Mouse (Mus musculus) left cerebral cortex, postnatal 4 days (tissue): ENCODE measurements around the gene Zic5. TPM values are rescaled to one million over a fixed set of nuclear protein-coding genes. Genes with fewer than 3 reads are reported as not detected.

Source experiments
- DNase-seq: peaks from one replicate; pipeline ENCODE4 v3.0.0-alpha.2; 2022
- intact Hi-C: fragments of 180-260 bp; cut with DNase I; formaldehyde crosslinking; loops from one replicate; pipeline ENCODE4 v1.15.1; 2025
- total RNA-seq, 2 experiments: library from RNA; stranded (reverse); gene quantifications; 2 replicates each; pipeline ENCODE4 v1.2.3; 2021

The Zic5 gene
- total RNA-seq, 2 experiments from 2014 or later, result 3.9 to 5.1 TPM

DNA sequence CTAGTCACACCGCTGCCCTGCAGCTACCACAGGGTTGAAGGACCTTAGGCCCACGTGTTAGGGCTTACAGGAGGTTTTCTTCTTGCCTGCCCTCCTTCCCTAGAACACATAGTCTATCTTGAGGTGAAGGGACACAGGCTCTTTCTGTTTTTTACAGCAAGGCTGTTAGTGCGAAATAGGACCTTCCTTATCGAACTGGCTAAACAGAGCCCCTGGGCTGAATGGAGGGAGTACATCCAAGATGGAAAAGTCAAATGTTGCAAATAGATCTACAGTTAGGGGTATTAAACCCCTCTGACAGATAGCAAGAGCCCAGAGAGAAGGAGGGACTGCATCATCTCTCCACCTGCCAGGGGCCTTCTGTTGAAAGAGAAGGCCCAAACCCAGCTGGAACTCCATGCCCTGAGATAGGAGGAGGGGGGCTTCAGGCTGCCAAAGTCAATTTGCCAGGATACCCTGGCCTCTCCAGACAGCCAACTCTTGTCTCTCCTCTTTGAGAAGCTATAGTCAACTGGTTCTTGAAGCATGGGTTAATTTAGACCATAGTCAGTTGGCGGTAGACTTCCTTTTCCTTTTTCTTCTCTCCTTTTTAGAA lies 13.8 kb downstream of the Zic5 start:
- DNase-seq, result peak; percentile 78
- intact Hi-C loops, result loop anchor here (10.0 kb wide), 1 partner anchor 47 kb away; no protein-coding TSS in a partner anchor

- intact Hi-C loops, result loop anchor here (10.0 kb wide), 1 partner anchor 46 kb away; no protein-coding TSS in a partner anchor
- DNase-seq, result peak; percentile 92
Observed at GRCm38 (mm10) chr14:122450496-122451382, 14.7 kb downstream of the Zic5 start, which contains the start of gene Gm5089. Gm5089 (minus strand) TSS chr14:122451115.

GRCm38 (mm10) chr14:122449601-122450495 lies 15.6 kb downstream of the Zic5 start:
- peak; percentile 75 for DNase-seq
- intact Hi-C loops, result loop anchor here (10.0 kb wide), 1 partner anchor 45 kb away; no protein-coding TSS in a partner anchor

GRCm38 (mm10) chr14:122436850-122437249 lies 28.6 kb downstream of the Zic5 start:
- no peak for DNase-seq
- intact Hi-C loops, result no loop called here

DNA sequence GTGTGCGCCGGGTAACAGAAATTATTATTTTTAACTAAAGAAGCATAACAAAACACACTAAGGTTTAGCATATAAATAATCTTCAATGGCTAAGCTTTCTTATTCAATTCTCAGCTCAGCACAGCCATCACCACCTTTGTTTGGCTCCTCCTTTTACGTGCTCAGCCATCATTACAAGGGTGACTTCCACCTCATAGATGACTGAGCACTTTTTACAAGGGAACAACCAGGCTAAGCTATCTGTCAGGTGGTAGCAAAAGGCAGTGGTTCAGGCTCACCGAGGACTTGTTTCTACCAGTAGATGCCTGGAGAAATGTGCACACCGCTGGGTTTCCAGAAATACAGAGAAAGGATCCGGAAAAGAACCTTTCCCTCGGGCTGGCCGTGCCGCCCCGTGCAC lies 31.4 kb downstream of the Zic5 start:
- intact Hi-C loops, result no loop called here
- DNase-seq, result no peak

DNA sequence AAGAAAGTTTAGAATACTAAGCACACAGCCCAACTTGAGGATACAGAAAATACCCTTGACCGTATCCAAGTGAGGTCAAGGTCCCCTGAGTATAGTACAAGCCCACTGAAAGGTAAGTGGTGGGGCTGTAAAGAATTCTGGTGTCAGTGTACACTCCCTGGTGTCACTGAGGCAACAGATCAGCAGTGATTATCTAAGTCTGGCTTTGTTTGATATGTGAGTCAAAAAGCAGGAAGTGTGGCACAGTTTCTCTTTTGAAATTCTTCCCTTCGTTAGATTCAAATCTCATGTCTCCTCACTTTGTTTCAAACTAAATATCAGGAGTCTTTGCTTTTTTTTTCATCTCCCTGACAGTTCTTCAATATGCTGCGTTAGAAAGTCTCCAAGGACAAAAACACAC lies 32.9 kb downstream of the Zic5 start:
- intact Hi-C loops, result no loop called here
- no peak for DNase-seq

DNA sequence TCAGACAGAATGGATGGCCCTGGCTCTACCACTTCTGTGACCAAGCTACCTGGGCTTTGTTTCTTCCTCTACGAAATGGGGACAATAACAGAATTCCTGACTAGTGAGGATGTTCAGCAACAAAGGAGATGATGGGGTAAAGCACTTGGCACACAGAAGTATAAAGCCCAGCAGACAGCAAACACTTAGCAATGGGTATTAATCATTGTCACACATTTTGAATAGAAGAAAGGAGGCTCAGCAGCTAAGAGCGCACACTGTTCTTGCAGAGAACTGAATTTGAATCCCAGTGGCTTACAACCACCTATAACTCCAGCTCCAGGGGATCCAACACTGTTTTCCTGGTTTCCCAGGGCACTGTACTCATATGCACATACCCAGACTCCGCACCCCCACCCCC lies 37.8 kb downstream of the Zic5 start:
- no peak for DNase-seq
- intact Hi-C loops, result no loop called here

DNA sequence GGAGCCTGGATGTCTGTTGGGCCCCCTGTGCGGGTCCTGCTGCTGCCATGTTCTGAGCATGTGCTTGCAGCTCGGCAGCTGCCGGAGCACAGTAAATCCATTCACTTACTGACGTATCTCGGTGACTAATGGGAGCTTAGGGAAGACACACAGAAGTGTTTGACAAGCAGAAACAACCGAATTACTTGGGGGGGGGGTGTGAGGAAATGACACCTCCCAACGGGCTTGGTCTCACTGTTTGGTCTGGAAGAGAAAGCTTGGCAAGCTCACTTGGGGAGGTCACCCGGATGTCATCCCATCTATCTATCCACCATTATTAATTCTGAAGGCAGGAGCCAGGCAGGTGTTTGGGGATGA lies 38.3 kb downstream of the Zic5 start:
- intact Hi-C loops, result no loop called here
- peak; percentile 42 for DNase-seq

DNA sequence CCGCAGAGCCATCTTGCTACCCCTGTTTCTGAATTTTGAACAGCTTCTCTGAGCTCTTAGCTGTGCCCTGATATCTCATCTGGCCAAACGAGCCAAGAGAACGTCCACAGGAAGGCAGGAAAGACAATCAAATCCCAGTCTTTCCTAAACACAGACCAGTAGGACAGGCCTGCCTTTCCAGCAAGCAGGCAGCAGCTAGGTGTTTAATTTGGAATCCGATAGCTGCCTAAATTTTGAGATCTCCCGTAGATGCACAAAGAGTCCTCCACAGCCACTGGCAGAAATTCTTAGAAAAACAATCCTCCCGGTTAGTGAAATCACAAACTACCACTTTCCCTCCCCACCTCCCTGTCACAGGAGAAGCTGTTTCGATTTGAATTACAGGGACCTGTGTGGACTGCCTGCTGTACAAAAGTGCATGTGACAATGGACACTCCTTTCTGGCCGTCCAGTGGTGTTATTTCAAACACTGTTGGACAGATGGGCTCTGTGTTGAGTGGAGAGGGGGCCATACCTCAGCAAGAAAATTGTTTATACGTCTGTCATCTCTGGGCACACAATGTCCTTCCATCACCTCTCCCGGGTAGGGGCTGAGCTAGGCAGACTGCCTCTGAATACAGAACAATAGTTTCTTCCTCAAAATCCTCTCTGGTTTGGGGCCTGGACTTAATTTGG lies 38.8 kb downstream of the Zic5 start:
- intact Hi-C loops, result no loop called here
- no peak for DNase-seq

DNA sequence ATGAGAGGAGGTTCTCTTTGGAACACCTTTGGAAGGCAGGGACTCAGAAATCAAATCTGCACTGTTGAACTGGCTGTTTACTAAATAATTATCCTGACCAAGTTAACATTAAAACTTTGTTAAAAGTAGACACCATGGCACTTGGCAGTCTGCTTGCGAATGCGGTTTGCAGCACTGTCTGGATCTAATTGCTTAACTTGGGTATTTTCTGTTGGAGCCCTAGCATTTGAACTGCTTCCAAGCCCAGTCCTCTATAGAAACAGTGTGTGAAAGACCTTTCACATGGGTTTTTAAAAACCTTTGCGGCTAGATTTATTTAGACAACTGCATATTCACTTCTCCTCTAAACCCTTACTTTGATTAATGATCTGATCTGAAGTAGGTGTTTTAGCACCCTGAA lies 41.0 kb downstream of the Zic5 start:
- DNase-seq, result no peak
- intact Hi-C loops, result no loop called here

GRCm38 (mm10) chr14:122416166-122416771 lies 49.2 kb downstream of the Zic5 start:
- intact Hi-C loops, result no loop called here
- no peak for DNase-seq

GRCm38 (mm10) chr14:122414786-122415185 lies 50.7 kb downstream of the Zic5 start:
- intact Hi-C loops, result no loop called here
- DNase-seq, result no peak

DNA sequence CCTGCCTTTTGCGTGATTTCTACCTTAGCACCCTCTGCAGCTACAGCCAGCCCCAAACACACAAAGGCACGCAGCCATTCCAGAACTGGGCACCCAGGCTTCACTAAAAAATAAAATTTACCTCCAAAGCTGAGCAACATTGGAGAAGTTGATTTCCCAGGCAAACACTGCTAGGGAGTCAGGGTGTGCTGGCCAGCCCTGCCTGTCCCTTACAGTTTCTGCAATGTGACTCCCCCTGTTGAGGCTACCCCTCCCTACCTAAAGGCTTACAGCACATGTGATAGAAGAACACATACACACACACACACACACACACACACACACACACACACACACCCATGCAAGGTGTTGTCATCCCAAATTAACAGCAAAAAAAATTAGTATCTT lies 51.9 kb downstream of the Zic5 start:
- DNase-seq, result no peak
- intact Hi-C loops, result no loop called here

DNA sequence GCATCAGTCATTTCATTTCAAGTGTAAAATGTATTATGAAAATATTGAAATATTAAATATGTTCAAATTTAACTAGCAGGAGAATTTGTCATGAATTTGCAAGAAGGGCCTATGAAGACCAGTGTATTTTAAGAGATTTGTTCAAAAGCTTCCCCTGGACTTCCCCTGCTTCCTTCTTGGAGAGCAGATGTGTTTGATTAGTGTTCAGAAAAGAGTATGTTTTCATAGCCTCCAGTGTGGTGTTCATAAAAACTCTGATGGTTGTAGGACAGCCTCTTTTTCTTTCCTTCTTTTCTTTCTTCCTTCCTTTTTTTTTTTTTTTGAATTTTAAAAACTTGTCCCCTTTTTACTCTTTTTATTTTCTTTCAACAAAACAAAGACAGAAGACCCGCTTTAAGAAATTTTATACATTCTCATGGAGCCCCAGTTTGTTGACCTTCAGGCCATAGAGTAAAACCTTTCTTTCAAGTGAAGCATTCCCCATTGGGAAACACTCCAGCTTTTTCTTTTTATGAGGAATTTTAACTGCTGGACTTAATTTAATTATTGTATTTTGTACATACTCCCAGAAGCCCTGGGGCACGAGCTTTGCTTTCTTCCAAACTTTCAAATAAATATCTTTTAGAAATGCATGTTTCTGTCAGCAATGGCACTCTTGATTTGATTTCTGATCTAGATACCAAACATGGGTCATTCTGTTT lies 52.5 kb downstream of the Zic5 start:
- intact Hi-C loops, result no loop called here
- DNase-seq, result no peak

Other genes starting within 250 kb of the Zic5 start
- under 1 TPM; 0.28 to 0.50 TPM for gene Gm5089, start 14.6 kb downstream of the Zic5 start, total RNA-seq
- gene Zic2, start 9.8 kb upstream of the Zic5 start, total RNA-seq, result 10 to 100 TPM; 22.4 to 24.1 TPM
- gene Gm10837, start 24.9 kb upstream of the Zic5 start, total RNA-seq, result under 1 TPM in 1 of 2 experiments, not detected in 1; 0.40 TPM
- gene Pcca, start 68.6 kb upstream of the Zic5 start, total RNA-seq, result 10 to 100 TPM; 26.1 to 29.5 TPM